Mouse (Mus musculus): Measurements from ENCODE around the gene Otc.

- TF ChIP-seq CTCF (IDR thresholded peaks at IDR 0.05; ENCODE audit: control insufficient read depth, insufficient read depth, insufficient replicate concordance, low read depth, low read length) (no peak), POLR2A (IDR thresholded peaks at IDR 0.05; ENCODE audit: control insufficient read depth, low read depth, low read length) (no peak)
Observed at GRCm38 (mm10) chrX:10219281-10219680, 32.8 kb upstream of the Otc start.
